Mouse (Mus musculus): ENCODE results near the gene Msrb1. TPM values are rescaled to one million over a fixed set of nuclear protein-coding genes. Genes with fewer than 3 reads are reported as not detected.

Gene Msrb1
- polyA plus RNA-seq, 1 experiment: 11.1 TPM

- no peak for TF ChIP-seq GATA1 (IDR thresholded peaks at IDR 0.05; ENCODE audit: low read length)
Observed at GRCm38 (mm10) chr17:24765016-24765905, 28.8 kb downstream of the Msrb1 start.

GRCm38 (mm10) chr17:24766266-24766875 lies 29.9 kb downstream of the Msrb1 start:
- no peak for TF ChIP-seq GATA1 (IDR thresholded peaks at IDR 0.05; ENCODE audit: low read length)

GRCm38 (mm10) chr17:24769146-24769545 lies 32.7 kb downstream of the Msrb1 start:
- TF ChIP-seq GATA1 (IDR thresholded peaks at IDR 0.05; ENCODE audit: low read length): no peak

GRCm38 (mm10) chr17:24773241-24773640 lies 36.8 kb downstream of the Msrb1 start:
- no peak for TF ChIP-seq GATA1 (IDR thresholded peaks at IDR 0.05; ENCODE audit: low read length)

GRCm38 (mm10) chr17:24775173-24775572 lies 38.7 kb downstream of the Msrb1 start:
- no peak for TF ChIP-seq GATA1 (IDR thresholded peaks at IDR 0.05; ENCODE audit: low read length)

GRCm38 (mm10) chr17:24777073-24777472 lies 40.6 kb downstream of the Msrb1 start:
- TF ChIP-seq GATA1 (IDR thresholded peaks at IDR 0.05; ENCODE audit: low read length): no peak

- TF ChIP-seq GATA1 (IDR thresholded peaks at IDR 0.05; ENCODE audit: low read length): no peak
Observed at GRCm38 (mm10) chr17:24780821-24781220, 44.4 kb downstream of the Msrb1 start.

- TF ChIP-seq GATA1 (IDR thresholded peaks at IDR 0.05; ENCODE audit: low read length): no peak
Observed at GRCm38 (mm10) chr17:24792190-24792589, 55.7 kb downstream of the Msrb1 start.

Other genes with a start within 250 kb of the Msrb1 start
- 0.01 TPM in 1 of 2 replicates, not detected in the other for gene Caskin1, start 248.0 kb upstream of the Msrb1 start, polyA plus RNA-seq (2012)
- 239 and 240 TPM in 2 replicates for gene Traf7, start 208.7 kb upstream of the Msrb1 start, polyA plus RNA-seq (2012)
- gene Rab26, start 202.4 kb upstream of the Msrb1 start, polyA plus RNA-seq (2012): 0.29 and 0.30 TPM in 2 replicates
- 4.0 and 6.5 TPM in 2 replicates for gene Pkd1, start 186.8 kb upstream of the Msrb1 start, polyA plus RNA-seq (2012)
- gene Tsc2, start 104.0 kb upstream of the Msrb1 start, polyA plus RNA-seq (2012): 45.3 and 52.6 TPM in 2 replicates
- 24.0 and 31.0 TPM in 2 replicates for gene Nthl1, start 104.0 kb upstream of the Msrb1 start, polyA plus RNA-seq (2012)
- not detected in 2 replicates for gene Slc9a3r2, start 86.3 kb upstream of the Msrb1 start, polyA plus RNA-seq (2012)
- gene Npw, start 78.2 kb upstream of the Msrb1 start, polyA plus RNA-seq (2012): not detected in 2 replicates
- 90.5 and 98.9 TPM in 2 replicates for gene Zfp598, start 67.0 kb upstream of the Msrb1 start, polyA plus RNA-seq (2012)
- gene Syngr3, start 46.7 kb upstream of the Msrb1 start, polyA plus RNA-seq (2012): 0.13 TPM in 2 replicates
- 149 and 186 TPM in 2 replicates for gene Gfer, start 40.5 kb upstream of the Msrb1 start, polyA plus RNA-seq (2012)
- gene Noxo1, start 40.4 kb upstream of the Msrb1 start, polyA plus RNA-seq (2012): 0.33 and 0.89 TPM in 2 replicates
- 25.6 and 35.3 TPM in 2 replicates for gene Tbl3, start 29.0 kb upstream of the Msrb1 start, polyA plus RNA-seq (2012)
- gene Rnf151, start 18.6 kb upstream of the Msrb1 start, polyA plus RNA-seq (2012): 0.14 and 0.36 TPM in 2 replicates
- 2,301 and 3,917 TPM in 2 replicates for gene Rps2, start 18.5 kb upstream of the Msrb1 start, polyA plus RNA-seq (2012)
- gene Ndufb10, start 12.2 kb upstream of the Msrb1 start, polyA plus RNA-seq (2012): 457 and 647 TPM in 2 replicates
- not detected in 2 replicates for gene Rpl3l, start 8.8 kb upstream of the Msrb1 start, polyA plus RNA-seq (2012)
- not detected in 2 replicates for gene Hs3st6, start 16.3 kb downstream of the Msrb1 start, polyA plus RNA-seq (2012)
- gene Meiob, start 67.6 kb downstream of the Msrb1 start, polyA plus RNA-seq (2012): 0.14 TPM in 2 replicates
- gene Hagh, start 103.5 kb downstream of the Msrb1 start, polyA plus RNA-seq (2012): 27.1 and 44.6 TPM in 2 replicates
- gene Fahd1, start 113.7 kb downstream of the Msrb1 start, polyA plus RNA-seq (2012): 5.3 and 5.9 TPM in 2 replicates
- gene Igfals, start 129.4 kb downstream of the Msrb1 start, polyA plus RNA-seq (2012): 0.02 and 0.03 TPM in 2 replicates
- gene Nubp2, start 149.7 kb downstream of the Msrb1 start, polyA plus RNA-seq (2012): 61.9 and 127 TPM in 2 replicates
- gene Spsb3, start 150.0 kb downstream of the Msrb1 start, polyA plus RNA-seq (2012): 37.1 and 46.2 TPM in 2 replicates
- 35.4 and 42.9 TPM in 2 replicates for gene Eme2, start 158.4 kb downstream of the Msrb1 start, polyA plus RNA-seq (2012)
- 151 and 160 TPM in 2 replicates for gene Mrps34, start 158.5 kb downstream of the Msrb1 start, polyA plus RNA-seq (2012)
- 30.3 and 35.4 TPM in 2 replicates for gene Nme3, start 159.9 kb downstream of the Msrb1 start, polyA plus RNA-seq (2012)
- gene Mapk8ip3, start 200.3 kb downstream of the Msrb1 start, polyA plus RNA-seq (2012): 24.7 and 30.8 TPM in 2 replicates
- 25.6 and 35.6 TPM in 2 replicates for gene Jpt2, start 224.0 kb downstream of the Msrb1 start, polyA plus RNA-seq (2012)

Measured in G1E-ER4 (cell line).